Mouse (Mus musculus): ENCODE results near the gene Tmem248. TPM values are rescaled to one million over a fixed set of nuclear protein-coding genes. Genes with fewer than 3 reads are reported as not detected.

Tmem248 gene
- polyA plus RNA-seq, 1 experiment from 2014 or later = 36.3 TPM

GRCm38 (mm10) chr5:130263454-130263853 lies 46.6 kb downstream of the Tmem248 start:
- H3K4me3 ChIP-seq (ENCODE audit: low read length) = no peak overlapping the region
- no peaks in the 10 kb centered on the region for H3K9me3 ChIP-seq (ENCODE audit: control insufficient read depth, low read length)
- 66% methylated on average over 11 of the region's 11 CpGs for WGBS
- H3K9ac ChIP-seq (ENCODE audit: low read length) = no peak overlapping the region
- H3K4me2 ChIP-seq (ENCODE audit: low read depth, low read length) = no peak overlapping the region
- no peak for ATAC-seq (ENCODE audit: low read depth)
- H3K36me3 ChIP-seq (ENCODE audit: control insufficient read depth, insufficient read depth, low read length) = peaks cover 11% of the 10 kb centered on the region
- no peak overlapping the region for H3K27ac ChIP-seq (ENCODE audit: low read length)
- no peaks in the 10 kb centered on the region for H3K4me1 ChIP-seq (replicated peaks; ENCODE audit: control insufficient read depth, insufficient read depth, low read length)
- H3K27me3 ChIP-seq (ENCODE audit: control insufficient read depth, insufficient read depth, low read depth, low read length) = no peaks in the 10 kb centered on the region

GRCm38 (mm10) chr5:130264433-130265005 lies 47.6 kb downstream of the Tmem248 start:
- ATAC-seq (ENCODE audit: low read depth) = no peak
- peaks cover 11% of the 10 kb centered on the region for H3K36me3 ChIP-seq (ENCODE audit: control insufficient read depth, insufficient read depth, low read length)
- WGBS = 85% methylated on average over 6 of the region's 6 CpGs

GRCm38 (mm10) chr5:130266651-130267050 lies 49.8 kb downstream of the Tmem248 start:
- Histone ChIP-seq H3K27me3 (ENCODE audit: control insufficient read depth, insufficient read depth, low read depth, low read length) (no peaks in the 10 kb centered on the region), H3K4me1 (replicated peaks; ENCODE audit: control insufficient read depth, insufficient read depth, low read length) (no peaks in the 10 kb centered on the region), H3K4me3 (ENCODE audit: low read length) (no peak overlapping the region), H3K36me3 (ENCODE audit: control insufficient read depth, insufficient read depth, low read length) (peaks cover 18% of the 10 kb centered on the region), H3K9me3 (ENCODE audit: control insufficient read depth, low read length) (no peaks in the 10 kb centered on the region), H3K27ac (ENCODE audit: low read length) (no peak overlapping the region), H3K9ac (ENCODE audit: low read length) (no peak overlapping the region), H3K4me2 (ENCODE audit: low read depth, low read length) (no peak overlapping the region)
- no peak for ATAC-seq (ENCODE audit: low read depth)
- 83% methylated on average over 7 of the region's 7 CpGs for WGBS

More at GRCm38 (mm10) chr5:130264433-130265005, 47.6 kb downstream of the Tmem248 start:
- Histone ChIP-seq H3K27ac (ENCODE audit: low read length) (no peak overlapping the region), H3K9ac (ENCODE audit: low read length) (no peak overlapping the region), H3K4me2 (ENCODE audit: low read depth, low read length) (no peak overlapping the region), H3K9me3 (ENCODE audit: control insufficient read depth, low read length) (no peaks in the 10 kb centered on the region), H3K4me1 (replicated peaks; ENCODE audit: control insufficient read depth, insufficient read depth, low read length) (no peaks in the 10 kb centered on the region), H3K4me3 (ENCODE audit: low read length) (no peak overlapping the region), H3K27me3 (ENCODE audit: control insufficient read depth, insufficient read depth, low read depth, low read length) (no peaks in the 10 kb centered on the region)

- Histone ChIP-seq H3K4me3 (ENCODE audit: low read length) (no peak overlapping the region), H3K27me3 (ENCODE audit: control insufficient read depth, insufficient read depth, low read depth, low read length) (no peaks in the 10 kb centered on the region), H3K4me2 (ENCODE audit: low read depth, low read length) (no peak overlapping the region), H3K27ac (ENCODE audit: low read length) (no peak overlapping the region), H3K9me3 (ENCODE audit: control insufficient read depth, low read length) (no peaks in the 10 kb centered on the region), H3K4me1 (replicated peaks; ENCODE audit: control insufficient read depth, insufficient read depth, low read length) (no peaks in the 10 kb centered on the region), H3K36me3 (ENCODE audit: control insufficient read depth, insufficient read depth, low read length) (peaks cover 18% of the 10 kb centered on the region), H3K9ac (ENCODE audit: low read length) (no peak overlapping the region)
- ATAC-seq (ENCODE audit: low read depth) = no peak
- 83% methylated on average over 1 of the region's 1 CpGs for WGBS
Measured at GRCm38 (mm10) chr5:130267316-130267715, 50.4 kb downstream of the Tmem248 start.

GRCm38 (mm10) chr5:130268976-130269375 lies 52.1 kb downstream of the Tmem248 start:
- no peak overlapping the region for H3K4me3 ChIP-seq (ENCODE audit: low read length)
- no peaks in the 10 kb centered on the region for H3K27me3 ChIP-seq (ENCODE audit: control insufficient read depth, insufficient read depth, low read depth, low read length)
- no peak overlapping the region for H3K9ac ChIP-seq (ENCODE audit: low read length)
- no peak overlapping the region for H3K27ac ChIP-seq (ENCODE audit: low read length)
- H3K4me1 ChIP-seq (replicated peaks; ENCODE audit: control insufficient read depth, insufficient read depth, low read length) = no peaks in the 10 kb centered on the region
- 72% methylated on average over 11 of the region's 11 CpGs for WGBS
- no peak overlapping the region for H3K4me2 ChIP-seq (ENCODE audit: low read depth, low read length)
- H3K36me3 ChIP-seq (ENCODE audit: control insufficient read depth, insufficient read depth, low read length) = peaks cover 20% of the 10 kb centered on the region
- no peaks in the 10 kb centered on the region for H3K9me3 ChIP-seq (ENCODE audit: control insufficient read depth, low read length)
- no peak for ATAC-seq (ENCODE audit: low read depth)

- 97% methylated on average over 1 of the region's 1 CpGs for WGBS
- Histone ChIP-seq H3K9ac (ENCODE audit: low read length) (no peak overlapping the region), H3K4me1 (replicated peaks; ENCODE audit: control insufficient read depth, insufficient read depth, low read length) (no peaks in the 10 kb centered on the region), H3K27me3 (ENCODE audit: control insufficient read depth, insufficient read depth, low read depth, low read length) (no peaks in the 10 kb centered on the region), H3K36me3 (ENCODE audit: control insufficient read depth, insufficient read depth, low read length) (peaks cover 22% of the 10 kb centered on the region), H3K27ac (ENCODE audit: low read length) (no peak overlapping the region), H3K9me3 (ENCODE audit: control insufficient read depth, low read length) (no peaks in the 10 kb centered on the region), H3K4me2 (ENCODE audit: low read depth, low read length) (no peak overlapping the region), H3K4me3 (ENCODE audit: low read length) (no peak overlapping the region)
- no peak for ATAC-seq (ENCODE audit: low read depth)
Measured at GRCm38 (mm10) chr5:130272344-130272743, 55.5 kb downstream of the Tmem248 start.

- Histone ChIP-seq H3K36me3 (ENCODE audit: control insufficient read depth, insufficient read depth, low read length) (peaks cover 19% of the 10 kb centered on the region), H3K9me3 (ENCODE audit: control insufficient read depth, low read length) (no peaks in the 10 kb centered on the region), H3K9ac (ENCODE audit: low read length) (no peak overlapping the region), H3K27ac (ENCODE audit: low read length) (no peak overlapping the region), H3K4me3 (ENCODE audit: low read length) (no peak overlapping the region), H3K27me3 (ENCODE audit: control insufficient read depth, insufficient read depth, low read depth, low read length) (no peaks in the 10 kb centered on the region), H3K4me1 (replicated peaks; ENCODE audit: control insufficient read depth, insufficient read depth, low read length) (no peaks in the 10 kb centered on the region), H3K4me2 (ENCODE audit: low read depth, low read length) (no peak overlapping the region)
- no peak for ATAC-seq (ENCODE audit: low read depth)
- 85% methylated on average over 6 of the region's 6 CpGs for WGBS
Measured at GRCm38 (mm10) chr5:130273046-130273445, 56.2 kb downstream of the Tmem248 start.

- Histone ChIP-seq H3K36me3 (ENCODE audit: control insufficient read depth, insufficient read depth, low read length) (peaks cover 28% of the 10 kb centered on the region), H3K4me3 (ENCODE audit: low read length) (no peak overlapping the region), H3K9me3 (ENCODE audit: control insufficient read depth, low read length) (no peaks in the 10 kb centered on the region), H3K4me1 (replicated peaks; ENCODE audit: control insufficient read depth, insufficient read depth, low read length) (no peaks in the 10 kb centered on the region), H3K27ac (ENCODE audit: low read length) (no peak overlapping the region), H3K9ac (ENCODE audit: low read length) (no peak overlapping the region), H3K27me3 (ENCODE audit: control insufficient read depth, insufficient read depth, low read depth, low read length) (no peaks in the 10 kb centered on the region), H3K4me2 (ENCODE audit: low read depth, low read length) (no peak overlapping the region)
- no peak for ATAC-seq (ENCODE audit: low read depth)
- 42% methylated on average over 4 of the region's 4 CpGs for WGBS
Measured at GRCm38 (mm10) chr5:130275509-130275908, 58.6 kb downstream of the Tmem248 start.

- Histone ChIP-seq H3K27ac (ENCODE audit: low read length) (no peak overlapping the region), H3K9ac (ENCODE audit: low read length) (no peak overlapping the region), H3K4me2 (ENCODE audit: low read depth, low read length) (no peak overlapping the region), H3K36me3 (ENCODE audit: control insufficient read depth, insufficient read depth, low read length) (peaks cover 36% of the 10 kb centered on the region), H3K4me3 (ENCODE audit: low read length) (no peak overlapping the region), H3K9me3 (ENCODE audit: control insufficient read depth, low read length) (no peaks in the 10 kb centered on the region), H3K27me3 (ENCODE audit: control insufficient read depth, insufficient read depth, low read depth, low read length) (no peaks in the 10 kb centered on the region), H3K4me1 (replicated peaks; ENCODE audit: control insufficient read depth, insufficient read depth, low read length) (no peaks in the 10 kb centered on the region)
- ATAC-seq (ENCODE audit: low read depth) = no peak
- WGBS = 69% methylated on average over 7 of the region's 7 CpGs
Measured at GRCm38 (mm10) chr5:130278011-130278472, 61.2 kb downstream of the Tmem248 start.

Data from lung, embryonic 16.5 days (tissue).